Mouse (Mus musculus): ENCODE measurements around the gene Ubqln1.

- TF ChIP-seq CTCF (IDR thresholded peaks at IDR 0.05; ENCODE audit: insufficient read depth, low read length) (no peak), POLR2A (IDR thresholded peaks at IDR 0.05; ENCODE audit: borderline replicate concordance, extremely low read depth, low read depth, low read length) (no peak)
Observed at GRCm38 (mm10) chr13:58129687-58130246, 85.7 kb downstream of the Ubqln1 start.

Measured in lung, adult 2 months (tissue).